ENCODE assay signal across 8 mouse cellular contexts in genomic region chr10:112926961-112927360, GRCm38 (mm10). TPM values are rescaled to one million over a fixed set of nuclear protein-coding genes. Genes with fewer than 3 reads are reported as not detected.
DNase-seq lines count a peak whose midpoint lies in the region; ATAC-seq lines count a peak whose summit lies in the region.

No protein-coding gene starts in this region.

- intact Hi-C loops in left cerebral cortex, postnatal 4 days (cut with DNase I): no loop called here

- H3K27ac ChIP-seq in liver, embryonic 11.5 days (ENCODE audit: low read depth, low read length): no peak overlapping the region
- H3K27ac ChIP-seq in forebrain, embryonic 13.5 days: no peak overlapping the region
- H3K27ac ChIP-seq in liver, embryonic 12.5 days: no peak overlapping the region

- DNase-seq in liver, embryonic 11.5 days (ENCODE audit: low spot score): no peak
- no peak for DNase-seq in liver
- DNase-seq in splenic B cell, adult 2 months (ENCODE audit: low read depth, low spot score): peak; percentile 37
- no peak for DNase-seq in right cerebral cortex, postnatal 10 days (ENCODE audit: low spot score in 2 of 2)
- DNase-seq in left cerebral cortex, postnatal 4 days: no peak

- no peaks in the 10 kb centered on the region for H3K27me3 ChIP-seq in liver, embryonic 11.5 days (replicated peaks; ENCODE audit: control insufficient read depth, insufficient read depth, low read length)
- no peaks in the 10 kb centered on the region for H3K27me3 ChIP-seq in forebrain, embryonic 13.5 days
- H3K27me3 ChIP-seq in liver, embryonic 12.5 days (replicated peaks): no peaks in the 10 kb centered on the region
- no peaks in the 10 kb centered on the region for H3K27me3 ChIP-seq in splenic B cell, adult 2 months (ENCODE audit: control insufficient read depth, insufficient read depth, low read length, poor library complexity, severe bottlenecking)

- ATAC-seq in liver, embryonic 11.5 days (replicated peaks; ENCODE audit: low FRiP score): no peak
- ATAC-seq in forebrain, embryonic 13.5 days: no peak
- ATAC-seq in liver, embryonic 12.5 days: no peak
- no peak for ATAC-seq in frontal cortex, adult (ENCODE audit: low TSS enrichment)

- peaks cover 21% of the 10 kb centered on the region for H3K36me3 ChIP-seq in liver, embryonic 11.5 days (ENCODE audit: control insufficient read depth, insufficient read depth, low read length)
- H3K36me3 ChIP-seq in forebrain, embryonic 13.5 days (ENCODE audit: poor library complexity, severe bottlenecking): peaks cover 44% of the 10 kb centered on the region
- peaks cover 30% of the 10 kb centered on the region for H3K36me3 ChIP-seq in liver, embryonic 12.5 days
- no peaks in the 10 kb centered on the region; the same call in 1 of the 2 replicates for H3K36me3 ChIP-seq in splenic B cell, adult 2 months (ENCODE audit: control insufficient read depth, insufficient read depth, low read length, poor library complexity, severe bottlenecking)

- peak overlapping the region; percentile 10; the same call in 1 of the 2 replicates for H3K4me3 ChIP-seq in liver, embryonic 11.5 days (ENCODE audit: low read depth, low read length)
- peak overlapping the region; percentile 84 for H3K4me3 ChIP-seq in forebrain, embryonic 13.5 days
- H3K4me3 ChIP-seq in liver, embryonic 12.5 days: peak overlapping the region; percentile 80; the same call in 1 of the 2 replicates

- H3K9me3 ChIP-seq in liver, embryonic 11.5 days (ENCODE audit: control insufficient read depth, low read length): no peaks in the 10 kb centered on the region
- no peaks in the 10 kb centered on the region for H3K9me3 ChIP-seq in forebrain, embryonic 13.5 days (replicated peaks)
- H3K9me3 ChIP-seq in liver, embryonic 12.5 days (replicated peaks): no peaks in the 10 kb centered on the region

- peak overlapping the region; percentile 83 for H3K4me2 ChIP-seq in liver, embryonic 11.5 days
- peak overlapping the region; percentile 86 for H3K4me2 ChIP-seq in forebrain, embryonic 13.5 days
- H3K4me2 ChIP-seq in liver, embryonic 12.5 days: peak overlapping the region; percentile 81

- peaks cover 18% of the 10 kb centered on the region for H3K4me1 ChIP-seq in liver, embryonic 11.5 days (replicated peaks; ENCODE audit: control insufficient read depth, insufficient read depth, low read length)
- H3K4me1 ChIP-seq in forebrain, embryonic 13.5 days: peaks cover 31% of the 10 kb centered on the region
- H3K4me1 ChIP-seq in liver, embryonic 12.5 days: peaks cover 26% of the 10 kb centered on the region

- no peak overlapping the region for H3K9ac ChIP-seq in liver, embryonic 11.5 days (ENCODE audit: low read depth, low read length)
- no peak overlapping the region for H3K9ac ChIP-seq in forebrain, embryonic 13.5 days
- no peak overlapping the region for H3K9ac ChIP-seq in liver, embryonic 12.5 days

RNA-seq across cellular contexts. Expression of gene Atxn7l3b, which starts 1.8 kb away (rescaled TPM):
- polyA plus RNA-seq in liver, embryonic 11.5 days (2014; fragmentation: Nextera tagmentation; extraction: Ambion mirVana): 101 and 109 TPM in 2 replicates
- polyA plus RNA-seq in forebrain, embryonic 13.5 days (2015; fragmentation: Nextera tagmentation; extraction: Ambion mirVana): 358 and 389 TPM in 2 replicates
- 69.1 and 76.4 TPM in 2 replicates for polyA plus RNA-seq in liver, embryonic 12.5 days (2016; fragmentation: Nextera tagmentation; extraction: Ambion mirVana)
- total RNA-seq in left cerebral cortex, postnatal 4 days (2021): 100 to 1,000 TPM; 277 TPM

Comparison
In these comparisons a context has a peak if more than half of its experiments do, and no peak if none do; other contexts are left out.
1. H3K4me3 ChIP-seq: peak in every context shown above with its lines; median percentile 84 in forebrain, embryonic 13.5 days; 80 in liver, embryonic 12.5 days; 10 in liver, embryonic 11.5 days.